Mouse (Mus musculus) kidney, embryonic 14.5 days (tissue): ENCODE measurements around the gene Gm27029. TPM values are rescaled to one million over a fixed set of nuclear protein-coding genes. Genes with fewer than 3 reads are reported as not detected.
"Not testable (repeated sequence)": the region's sequence is repeated elsewhere in the genome, so short reads cannot be mapped to it uniquely, and the experiment has no call there.

ENCODE experiments used
- ATAC-seq: fragments of 200-750 bp; cut with Nextera tagmentation; 2 replicates; pipeline ENCODE4 v1.8.0; 2017; ENCODE audit warnings: moderate number of reproducible peaks, mild to moderate bottlenecking, moderate TSS enrichment, moderate library complexity; ENCODE audit not compliant: low FRiP score, low TSS enrichment
- H3K27ac ChIP-seq: fragments of 300-500 bp; sonication (generic); 2 replicates; pipeline ENCODE4 v1.5.1; 2014; ENCODE audit warnings: low read depth, mild to moderate bottlenecking, low read length, moderate library complexity, mixed read lengths
- H3K27me3 ChIP-seq: fragments of 300-500 bp; sonication (generic); 2 replicates; pipeline ENCODE4 v1.6.1; 2014; ENCODE audit warnings: mild to moderate bottlenecking, low read length; ENCODE audit not compliant: control insufficient read depth, insufficient read depth
- H3K36me3 ChIP-seq: fragments of 300-500 bp; sonication (generic); 2 replicates; pipeline ENCODE4 v1.6.1; 2014; ENCODE audit warnings: low read length, mixed read lengths; ENCODE audit not compliant: control insufficient read depth, insufficient read depth
- H3K4me1 ChIP-seq: fragments of 300-500 bp; sonication (generic); 2 replicates; pipeline ENCODE4 v1.6.1; 2014; ENCODE audit warnings: low read length, mixed read lengths; ENCODE audit not compliant: control insufficient read depth, insufficient read depth
- H3K4me2 ChIP-seq: fragments of 300-500 bp; sonication (generic); replicated peaks from 2 replicates; pipeline ENCODE4 v1.6.1; 2014; ENCODE audit warnings: low read depth, mild to moderate bottlenecking, low read length
- H3K4me3 ChIP-seq: fragments of 300-500 bp; sonication (generic); 2 replicates; pipeline ENCODE4 v1.5.1; 2014; ENCODE audit warnings: mild to moderate bottlenecking, low read length
- H3K9ac ChIP-seq: fragments of 300-500 bp; sonication (generic); 2 replicates; pipeline ENCODE4 v1.6.1; 2014; ENCODE audit warnings: low read depth, mild to moderate bottlenecking, low read length, moderate library complexity
- H3K9me3 ChIP-seq: fragments of 300-500 bp; sonication (generic); 2 replicates; pipeline ENCODE4 v1.6.1; 2016; ENCODE audit warnings: low read length; ENCODE audit not compliant: control insufficient read depth
- WGBS: fragments of 180-500 bp; shearing (Covaris S2); extraction: QIAGEN DNeasy Blood & Tissue Kit; methylation state at CpG from one replicate; pipeline ENCODE4 v1.1.7; 2014; 5-methylcytosine and 5-hydroxymethylcytosine counted together
- polyA plus RNA-seq: library from polyadenylated mRNA; unstranded; fragments of >200 nt; fragmentation: Nextera tagmentation; extraction: Ambion mirVana; gene quantifications from 2 replicates; pipeline ENCODE4 v1.2.1, GENCODE M21; 2014

Gm27029 gene
- polyA plus RNA-seq, 1 experiment from 2014 or later, result 11.5 TPM

- peaks cover 12% of the 10 kb centered on the region for H3K4me1 ChIP-seq
- no peak overlapping the region for H3K4me3 ChIP-seq
- no peaks in the 10 kb centered on the region for H3K9me3 ChIP-seq
- no peak overlapping the region for H3K9ac ChIP-seq
- WGBS, result 34% methylated on average over 3 of the region's 3 CpGs
- H3K27me3 ChIP-seq, result no peaks in the 10 kb centered on the region
- ATAC-seq, result no peak
- H3K4me2 ChIP-seq, result no peak overlapping the region
- no peak overlapping the region for H3K27ac ChIP-seq
- H3K36me3 ChIP-seq, result no peaks in the 10 kb centered on the region
These were observed 5.0 kb downstream of the Gm27029 start for GRCm38 (mm10) chr11:101419610-101420009.

GRCm38 (mm10) chr11:101418991-101419390 lies 5.6 kb downstream of the Gm27029 start:
- no peak overlapping the region for H3K27ac ChIP-seq
- no peak for ATAC-seq

GRCm38 (mm10) chr11:101417101-101417855 lies 7.3 kb downstream of the Gm27029 start, which contains the start of gene Aarsd1:
TSS of gene Aarsd1 (minus strand) at chr11:101417615.
- under 1% methylated on average over 45 of the region's 45 CpGs for WGBS
- peak within 1 kb of the TSS; percentile 13; the same call in 1 of the 2 replicates for H3K27ac ChIP-seq
- ATAC-seq, result peak; percentile 75

More at GRCm38 (mm10) chr11:101418991-101419390, 5.6 kb downstream of the Gm27029 start:
- no peak overlapping the region for H3K4me2 ChIP-seq
- WGBS, result 63% methylated on average over 6 of the region's 6 CpGs
- H3K9ac ChIP-seq, result no peak overlapping the region
- H3K4me1 ChIP-seq, result peaks cover 10% of the 10 kb centered on the region
- no peak overlapping the region for H3K4me3 ChIP-seq
- H3K9me3 ChIP-seq, result no peaks in the 10 kb centered on the region
- H3K27me3 ChIP-seq, result no peaks in the 10 kb centered on the region
- H3K36me3 ChIP-seq, result peaks cover 2% of the 10 kb centered on the region; the same call in 1 of the 2 replicates

GRCm38 (mm10) chr11:101416433-101417100 lies 8.0 kb downstream of the Gm27029 start:
- peak overlapping the region; percentile 13; the same call in 1 of the 2 replicates for H3K27ac ChIP-seq
- 3% methylated on average over 11 of the region's 11 CpGs for WGBS
- peaks cover 8% of the 10 kb centered on the region for H3K4me1 ChIP-seq
- peak overlapping the region; percentile 85 for H3K4me2 ChIP-seq
- H3K4me3 ChIP-seq, result peak overlapping the region; percentile 94
- H3K9me3 ChIP-seq, result no peaks in the 10 kb centered on the region
- peak; percentile 41; the same call in 1 of the 2 replicates for ATAC-seq
- H3K9ac ChIP-seq, result peak overlapping the region; percentile 82
- H3K27me3 ChIP-seq, result no peaks in the 10 kb centered on the region
- H3K36me3 ChIP-seq, result peaks cover 23% of the 10 kb centered on the region

More at GRCm38 (mm10) chr11:101417101-101417855, 7.3 kb downstream of the Gm27029 start, which contains the start of gene Aarsd1:
- Histone ChIP-seq H3K4me3 (peak within 1 kb of the TSS; percentile 94), H3K9ac (peak within 1 kb of the TSS; percentile 82), H3K4me2 (peak within 1 kb of the TSS; percentile 85), H3K36me3 (peaks cover 18% of the 10 kb centered on the region), H3K27me3 (no peaks in the 10 kb centered on the region), H3K4me1 (peaks cover 8% of the 10 kb centered on the region), H3K9me3 (no peaks in the 10 kb centered on the region)

- 79% methylated on average over 2 of the region's 2 CpGs for WGBS
- no peaks in the 10 kb centered on the region for H3K9me3 ChIP-seq
- no peak overlapping the region for H3K9ac ChIP-seq
- H3K27ac ChIP-seq, result no peak overlapping the region
- H3K4me1 ChIP-seq, result peaks cover 8% of the 10 kb centered on the region
- no peaks in the 10 kb centered on the region for H3K27me3 ChIP-seq
- no peak overlapping the region for H3K4me3 ChIP-seq
- H3K4me2 ChIP-seq, result no peak overlapping the region
- no peak for ATAC-seq
- H3K36me3 ChIP-seq, result peaks cover 36% of the 10 kb centered on the region
These were observed 9.3 kb downstream of the Gm27029 start for GRCm38 (mm10) chr11:101415306-101415705.

- H3K4me1 ChIP-seq, result no peaks in the 10 kb centered on the region
- H3K9me3 ChIP-seq, result no peaks in the 10 kb centered on the region
- 4% methylated on average over 8 of the region's 8 CpGs for WGBS
- no peak overlapping the region for H3K9ac ChIP-seq
- peak; percentile 83 for ATAC-seq
- no peaks in the 10 kb centered on the region for H3K36me3 ChIP-seq
- H3K4me2 ChIP-seq, result no peak overlapping the region
- no peaks in the 10 kb centered on the region for H3K27me3 ChIP-seq
- H3K4me3 ChIP-seq, result no peak overlapping the region
- H3K27ac ChIP-seq, result no peak overlapping the region
These were observed 29.5 kb downstream of the Gm27029 start for GRCm38 (mm10) chr11:101395110-101395509.

GRCm38 (mm10) chr11:101381817-101382216 lies 42.8 kb downstream of the Gm27029 start:
- no peaks in the 10 kb centered on the region for H3K27me3 ChIP-seq
- no peak overlapping the region for H3K4me3 ChIP-seq
- no peak overlapping the region for H3K4me2 ChIP-seq
- H3K4me1 ChIP-seq, result 0 out of 2 replicates have a peak, but pooled peaks cover 3% of the 10 kb centered on the region
- H3K9ac ChIP-seq, result no peak overlapping the region; the same call in 1 of the 2 replicates
- no peak for ATAC-seq
- no peaks in the 10 kb centered on the region for H3K36me3 ChIP-seq
- WGBS, result 18% methylated on average over 4 of the region's 4 CpGs
- H3K27ac ChIP-seq, result no peak overlapping the region
- H3K9me3 ChIP-seq, result no peaks in the 10 kb centered on the region

GRCm38 (mm10) chr11:101378926-101379325 lies 45.7 kb downstream of the Gm27029 start:
- Histone ChIP-seq H3K4me2 (no peak overlapping the region), H3K36me3 (no peaks in the 10 kb centered on the region), H3K9me3 (no peaks in the 10 kb centered on the region), H3K4me3 (no peak overlapping the region), H3K27ac (no peak overlapping the region), H3K4me1 (0 out of 2 replicates have a peak, but pooled peaks cover 3% of the 10 kb centered on the region), H3K9ac (no peak overlapping the region), H3K27me3 (no peaks in the 10 kb centered on the region)
- no peak for ATAC-seq
- 82% methylated on average over 6 of the region's 6 CpGs for WGBS

- ATAC-seq, H3K9me3 ChIP-seq, H3K36me3 ChIP-seq, H3K4me1 ChIP-seq, H3K27ac ChIP-seq, H3K4me3 ChIP-seq, H3K9ac ChIP-seq, H3K4me2 ChIP-seq, H3K27me3 ChIP-seq: not testable (repeated sequence)
- 91% methylated on average over 8 of the region's 8 CpGs for WGBS
These were observed 46.4 kb downstream of the Gm27029 start for GRCm38 (mm10) chr11:101378196-101378595.
